Mouse (Mus musculus) adrenal gland, adult 18-20 months (tissue): ENCODE results near the gene St6galnac3. TPM values are rescaled to one million over a fixed set of nuclear protein-coding genes. Genes with fewer than 3 reads are reported as not detected.

Source experiments
- DNase-seq, 2 experiments: peaks; one replicate each; pipeline ENCODE4 v3.0.0; 2021 to 2022; ENCODE audit warnings: low spot score in 2 of 2
- total RNA-seq, 2 experiments: library from RNA; stranded (reverse); gene quantifications; 1 replicate in 1 of 2; 2 replicates in 1 of 2; pipeline ENCODE4 v1.2.3; 2021

St6galnac3 gene
- total RNA-seq, 2 experiments from 2014 or later, result 11.2 to 14.8 TPM

GRCm38 (mm10) chr3:153734741-153735140 lies 9.8 kb upstream of the St6galnac3 start:
- no peak for DNase-seq

DNA sequence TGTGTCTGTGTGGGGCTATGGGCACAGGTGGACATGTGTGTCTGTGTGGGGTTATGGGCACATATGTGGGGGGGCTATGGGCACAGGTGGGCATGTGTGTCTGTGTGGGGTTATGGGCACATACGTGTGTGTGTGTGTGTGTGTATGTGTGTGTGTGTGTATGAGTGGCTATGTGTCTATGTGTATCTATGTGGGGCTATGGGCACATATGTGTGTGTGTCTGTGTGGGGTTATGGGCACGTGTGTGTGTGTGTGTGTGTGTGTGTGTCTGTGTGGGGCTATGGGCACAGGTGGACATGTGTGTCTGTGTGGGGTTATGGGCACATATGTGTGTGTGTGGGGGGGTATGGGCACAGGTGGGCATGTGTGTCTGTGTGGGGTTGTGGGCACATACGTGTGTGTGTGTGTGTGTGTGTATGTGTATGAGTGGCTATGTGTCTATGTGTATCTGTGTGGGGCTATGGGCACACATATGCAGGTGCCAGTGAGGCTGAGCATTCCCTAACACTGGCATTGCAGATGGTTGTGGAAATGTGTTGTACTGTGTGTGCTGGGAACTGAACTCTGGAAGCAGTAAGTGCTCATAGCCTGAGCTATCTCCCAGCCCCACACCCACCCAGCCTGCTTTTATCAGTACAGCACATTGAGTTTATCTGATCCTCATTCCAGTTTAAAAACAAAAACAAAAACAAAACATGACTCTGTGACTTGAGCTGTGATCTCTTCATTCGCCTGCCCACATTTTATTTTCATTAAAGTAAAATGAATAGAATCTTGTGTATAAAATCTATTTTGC lies 8.6 kb upstream of the St6galnac3 start:
- DNase-seq, result no peak

- no peak for DNase-seq
Observed at GRCm38 (mm10) chr3:153732749-153733148, 7.8 kb upstream of the St6galnac3 start.

- DNase-seq, result no peak
Observed at GRCm38 (mm10) chr3:153732035-153732434, 7.1 kb upstream of the St6galnac3 start.

- DNase-seq, result no peak
Observed at GRCm38 (mm10) chr3:153728577-153728976, 3.6 kb upstream of the St6galnac3 start.

DNA sequence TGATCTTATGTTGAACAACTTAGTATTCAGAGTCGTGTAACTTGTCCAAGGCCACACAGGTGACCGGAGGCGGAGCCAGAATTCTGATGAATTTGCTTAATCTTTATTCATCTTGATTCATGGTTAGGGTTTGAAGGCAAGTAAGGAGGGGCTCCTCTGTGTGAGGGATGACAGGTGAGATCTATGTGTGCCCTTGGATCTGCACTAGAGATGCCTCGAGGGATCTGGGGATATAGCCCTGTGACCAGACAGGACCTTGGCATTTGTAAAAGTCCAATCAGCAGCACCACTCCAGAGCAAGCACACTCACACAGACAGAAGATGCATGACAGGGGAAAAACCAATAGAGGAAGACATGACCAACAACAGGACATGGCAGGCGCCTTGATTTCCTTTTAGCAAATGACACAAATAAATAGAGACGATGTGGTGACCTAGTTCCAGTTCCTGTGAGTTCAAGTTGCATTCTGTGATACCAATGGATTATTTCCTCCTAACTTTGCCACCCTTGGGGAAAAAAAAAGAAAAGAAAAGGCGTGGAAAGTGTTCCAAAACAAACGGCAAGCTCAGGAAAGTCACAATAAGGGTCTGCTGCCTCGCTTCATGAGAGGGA lies 1.4 kb downstream of the St6galnac3 start:
- DNase-seq, result no peak

DNA sequence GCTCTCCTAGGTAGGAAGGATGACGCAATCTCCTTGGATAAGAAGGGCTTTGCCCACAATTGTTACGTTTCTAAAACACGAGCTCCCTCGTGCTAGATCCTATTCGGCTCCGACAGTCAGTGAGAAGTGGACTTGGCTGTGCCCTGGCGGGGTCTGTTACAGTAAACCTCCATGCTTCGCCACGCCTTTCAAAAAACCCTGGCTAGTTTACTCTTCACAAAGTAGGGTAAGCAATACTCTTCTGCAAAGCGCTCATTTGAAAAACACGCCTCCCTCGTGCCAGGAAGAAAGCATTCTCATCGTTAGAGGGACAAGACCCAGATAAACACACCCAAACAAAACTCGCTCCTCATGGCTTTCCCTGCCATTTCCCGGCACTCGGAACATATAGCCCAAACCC lies 3.4 kb downstream of the St6galnac3 start:
- DNase-seq, result no peak

DNA sequence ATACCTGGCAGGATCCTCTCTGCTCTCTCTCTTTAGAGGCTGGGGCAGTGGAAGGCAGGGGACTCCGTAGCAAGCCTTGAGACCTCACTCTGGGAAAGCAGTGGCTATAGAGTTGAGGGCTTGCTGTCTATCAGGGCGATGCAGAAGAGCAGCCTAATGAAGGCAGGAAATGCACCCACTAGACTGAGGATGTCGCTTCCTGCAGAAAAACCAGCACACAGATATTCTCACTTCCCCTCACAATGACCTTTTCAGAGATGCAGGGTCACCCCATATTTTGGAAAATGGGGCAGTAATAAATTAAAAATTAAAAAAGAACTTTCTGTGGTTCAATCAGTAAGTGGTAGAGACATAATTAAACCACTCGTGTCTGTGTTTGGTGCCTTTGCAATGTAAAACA lies 4.1 kb downstream of the St6galnac3 start:
- DNase-seq, result no peak

DNA sequence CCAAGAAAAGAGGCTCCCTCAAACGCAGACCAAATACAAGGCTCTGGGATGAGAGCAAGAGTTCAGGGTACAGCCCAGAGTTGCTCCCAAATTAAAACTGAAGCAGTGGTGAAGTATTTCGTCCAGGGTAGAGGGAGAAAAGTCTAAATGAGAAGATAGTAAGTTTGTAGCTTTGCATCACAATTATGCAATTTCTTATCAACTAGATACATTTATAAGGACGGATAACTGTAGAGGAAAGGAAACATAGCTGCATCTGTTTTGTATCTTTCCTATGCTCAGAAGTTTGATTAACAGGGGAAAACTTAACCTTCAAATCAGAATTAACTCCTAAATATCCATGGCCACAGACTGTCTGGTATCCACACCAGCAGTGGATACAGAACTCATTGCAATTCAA lies 4.7 kb downstream of the St6galnac3 start:
- no peak for DNase-seq

DNA sequence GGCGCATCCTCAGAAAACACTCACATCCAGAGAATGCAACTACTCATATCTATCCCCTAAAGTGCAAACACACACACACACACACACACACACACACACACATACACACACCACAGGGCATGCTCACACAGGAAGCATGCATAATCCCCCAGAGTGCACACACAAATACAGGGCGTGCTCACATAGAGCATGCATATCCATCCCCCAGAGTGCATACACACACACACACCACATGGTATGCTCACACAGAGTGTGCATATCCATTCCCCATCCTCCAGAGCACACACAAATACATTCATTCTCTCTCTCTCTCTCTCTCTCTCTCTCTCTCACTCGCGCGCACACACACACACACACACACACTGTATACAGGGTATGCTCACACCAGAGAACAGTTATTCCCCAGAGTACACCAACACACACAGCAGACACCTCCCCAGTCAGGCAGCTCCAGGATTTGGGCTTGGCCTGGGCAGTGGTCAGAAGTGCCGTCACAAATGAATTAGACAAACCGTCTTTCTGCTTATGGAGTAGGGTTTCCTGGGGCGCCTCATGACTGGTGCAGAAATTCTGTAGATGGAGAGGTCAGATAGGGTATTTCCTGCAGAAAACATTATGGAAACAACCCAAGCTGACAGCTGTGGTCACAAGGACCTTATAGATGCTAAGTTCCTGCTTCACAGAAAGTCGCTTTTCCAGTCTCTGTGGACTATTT lies 5.6 kb downstream of the St6galnac3 start:
- DNase-seq, result no peak

DNA sequence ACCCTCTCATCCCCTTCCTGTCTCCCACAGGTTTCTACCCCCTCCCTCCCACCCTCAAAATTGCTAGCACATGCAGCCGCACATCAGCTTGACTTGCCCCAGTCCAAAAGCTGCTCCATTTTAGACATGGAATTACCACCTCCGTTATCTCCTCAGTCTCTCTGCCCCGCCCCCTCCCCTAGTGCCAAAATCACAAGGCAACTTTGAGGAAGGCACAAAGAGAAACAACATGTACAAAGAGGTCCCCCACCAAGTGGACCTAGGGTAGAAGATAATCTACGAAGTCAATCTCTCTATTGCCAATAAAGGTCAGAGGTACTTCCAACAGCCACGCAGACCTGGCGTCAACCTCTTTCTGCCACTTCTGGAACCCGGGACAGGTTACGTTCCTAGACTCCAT lies 6.2 kb downstream of the St6galnac3 start:
- DNase-seq, result no peak

DNA sequence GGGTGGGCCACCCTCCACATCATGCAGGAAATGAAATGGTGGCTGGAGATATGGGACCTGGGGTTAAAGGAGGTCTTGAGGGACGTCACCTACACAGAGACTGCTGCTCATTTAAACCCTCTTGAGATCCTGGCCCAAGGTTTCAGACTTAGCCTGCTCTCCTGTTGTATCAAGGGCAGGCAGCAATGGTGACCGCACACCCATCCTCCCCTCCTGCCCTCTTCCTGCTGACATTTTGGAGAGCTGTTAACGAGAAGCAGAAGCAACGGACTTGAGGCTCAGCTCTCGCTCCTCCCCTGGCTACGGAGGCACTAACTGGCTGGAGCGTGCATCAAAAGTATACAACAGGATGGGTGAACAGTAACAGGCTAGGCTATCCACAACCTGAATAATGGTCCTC lies 7.2 kb downstream of the St6galnac3 start:
- DNase-seq, result no peak

DNA sequence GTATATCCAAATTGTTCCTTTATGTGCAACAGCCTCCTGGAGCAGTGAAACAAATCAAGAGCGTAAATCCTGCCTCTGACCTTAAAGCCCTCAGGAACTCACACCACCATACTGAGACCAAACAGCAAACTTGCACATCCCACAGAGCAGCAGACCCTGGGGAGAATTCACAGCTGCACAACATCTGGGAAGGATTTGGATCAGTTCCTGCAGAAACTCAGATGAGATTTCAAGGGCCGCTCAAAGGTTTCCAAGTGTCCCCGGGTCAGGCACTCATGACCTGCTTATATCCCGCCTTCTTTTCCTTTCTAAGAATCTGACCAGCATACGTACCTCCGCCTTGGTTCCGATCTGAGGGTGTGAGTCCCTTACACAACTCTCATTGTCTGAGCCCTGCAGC lies 9.3 kb downstream of the St6galnac3 start:
- DNase-seq, result no peak

GRCm38 (mm10) chr3:153710545-153710944 lies 14.4 kb downstream of the St6galnac3 start:
- DNase-seq, result no peak

- no peak for DNase-seq
Observed at GRCm38 (mm10) chr3:153707687-153708086, 17.3 kb downstream of the St6galnac3 start.

GRCm38 (mm10) chr3:153706901-153707300 lies 18.1 kb downstream of the St6galnac3 start:
- DNase-seq, result no peak

GRCm38 (mm10) chr3:153701752-153702740 lies 22.9 kb downstream of the St6galnac3 start:
- no peak for DNase-seq

DNA sequence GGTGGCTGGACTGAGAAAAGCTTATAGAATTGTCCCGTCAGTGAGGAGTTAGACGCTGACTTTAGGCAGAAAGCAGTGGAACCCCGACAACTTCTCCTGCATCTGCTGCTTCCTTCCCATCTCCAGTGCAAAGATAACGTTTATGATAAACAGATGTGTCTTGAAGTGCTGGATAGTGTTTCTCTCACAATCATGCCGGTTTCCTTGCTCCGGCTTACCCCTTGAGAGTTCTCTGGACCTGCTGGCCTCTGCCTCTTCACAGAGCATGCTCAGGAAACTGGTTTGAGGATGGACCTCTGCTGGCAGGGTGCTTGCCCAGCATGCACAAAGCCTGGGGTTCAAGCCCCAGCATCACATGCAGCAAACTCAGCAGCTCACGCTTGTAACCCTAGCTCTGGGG lies 23.8 kb downstream of the St6galnac3 start:
- DNase-seq, result no peak

DNA sequence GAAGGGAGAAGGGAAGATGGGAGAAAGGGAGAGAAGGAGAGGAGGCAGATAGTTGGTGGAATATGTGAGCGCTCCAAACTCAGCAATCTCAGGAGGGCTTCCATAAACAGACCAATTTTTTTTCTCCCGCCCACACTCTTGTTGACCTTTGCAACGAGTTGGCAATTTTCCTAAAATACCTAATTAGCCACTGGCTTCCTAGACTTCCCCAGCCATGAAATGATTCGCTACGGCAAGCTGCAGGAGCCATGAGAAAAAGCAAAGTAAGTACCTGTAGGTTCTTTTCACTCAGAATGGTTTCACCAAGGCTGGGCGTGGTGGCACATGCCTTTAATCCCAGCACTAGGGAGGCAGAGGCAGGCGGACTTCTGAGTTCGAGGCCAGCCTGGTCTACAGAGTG lies 25.9 kb downstream of the St6galnac3 start:
- DNase-seq, result no peak

DNA sequence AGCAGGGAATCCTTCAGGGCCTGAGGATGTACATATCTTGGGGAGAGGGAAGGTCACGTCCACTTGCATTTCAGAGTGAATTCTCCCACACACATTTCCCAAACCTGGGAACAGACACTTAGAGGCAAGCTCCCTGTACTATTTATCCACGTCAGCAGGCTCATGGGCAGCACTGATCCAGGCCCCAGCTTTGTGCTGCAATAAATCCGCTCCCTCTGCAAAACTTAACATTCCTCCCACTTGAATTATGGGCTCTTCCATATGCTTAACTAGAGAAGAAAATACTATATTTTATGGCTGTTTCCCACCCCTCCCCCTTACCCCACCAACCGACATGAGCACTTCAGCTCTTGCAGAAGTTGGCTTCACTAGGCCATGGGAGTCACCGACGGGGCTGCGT lies 32.0 kb downstream of the St6galnac3 start:
- no peak for DNase-seq
